Mouse (Mus musculus) mature B cell (primary cell): ENCODE data around the gene Adora3.

ENCODE experiments used
- in situ Hi-C: fragments of 300-500 bp; cut with MboI; formaldehyde crosslinking; loops from 2 replicates; pipeline ENCODE4 v1.14.3; 2019

The Adora3 gene

GRCm38 (mm10) chr3:105876022-105876421, 5.4 kb downstream of the Adora3 start:
- in situ Hi-C loops, result no loop called here

DNA sequence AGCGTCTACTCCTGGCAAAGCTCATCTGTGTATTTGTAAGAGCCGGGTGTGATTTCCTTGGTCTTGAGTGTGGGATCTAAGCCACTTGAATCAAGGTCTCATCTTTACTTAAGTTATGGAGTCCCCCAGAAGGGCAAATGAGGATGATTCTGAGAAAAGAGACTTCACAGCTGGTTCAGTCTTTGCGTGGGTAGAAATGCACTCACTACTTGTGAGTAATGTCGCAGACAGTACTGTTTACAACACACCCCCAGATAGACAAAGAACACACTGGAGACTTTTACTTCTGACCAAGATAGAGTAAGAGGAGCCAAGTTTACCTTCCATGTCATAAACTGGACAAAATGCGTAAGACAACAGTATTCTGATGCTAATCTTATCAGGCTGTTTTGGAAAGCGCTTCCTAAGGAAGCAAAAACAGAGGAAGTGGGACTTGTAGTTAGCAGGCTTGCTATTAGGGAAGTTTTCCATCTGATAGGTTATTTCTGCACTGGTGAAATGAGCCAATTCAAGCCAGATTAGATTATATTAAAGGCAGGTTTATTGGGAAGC, 6.7 kb downstream of the Adora3 start:
- in situ Hi-C loops, result no loop called here

DNA sequence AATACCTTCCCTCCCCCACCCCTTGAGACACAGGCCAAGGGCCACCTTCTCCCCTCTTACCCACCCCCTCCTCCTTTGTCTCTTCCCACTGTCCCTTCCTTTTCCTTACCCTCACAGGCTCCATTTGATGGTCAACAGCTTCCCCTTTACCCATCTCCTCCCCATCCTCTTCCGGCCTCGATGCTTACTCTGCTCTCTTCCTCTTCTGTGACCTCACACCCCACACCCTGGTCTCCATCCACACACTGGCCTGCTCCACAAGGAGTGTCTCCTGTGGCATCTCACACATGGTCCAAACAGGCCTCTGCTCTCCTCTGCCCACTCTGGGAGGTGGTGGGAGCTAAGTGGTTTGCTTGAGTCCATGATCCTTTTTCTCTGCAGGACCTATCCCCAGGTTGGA, 7.3 kb downstream of the Adora3 start:
- in situ Hi-C loops, result no loop called here

DNA sequence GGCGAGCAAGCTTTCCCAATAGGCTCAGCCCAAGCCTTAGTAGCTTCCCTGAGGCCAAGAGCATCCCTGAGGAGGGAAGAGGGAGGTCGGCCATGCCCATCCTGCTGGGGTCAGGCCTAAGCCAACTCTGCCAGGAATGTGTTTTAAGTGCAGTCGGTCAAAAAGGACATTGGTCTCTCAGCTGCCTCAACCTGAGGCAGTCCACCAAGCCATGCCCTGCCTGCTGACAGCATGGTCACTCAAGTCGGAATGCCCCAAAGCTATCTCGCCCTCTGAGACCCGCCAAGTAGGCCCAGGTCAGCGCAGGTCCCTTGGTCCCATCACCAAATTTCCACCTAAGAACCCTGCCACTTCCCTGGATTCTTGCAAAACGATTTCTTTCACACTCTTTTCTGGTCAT, 8.1 kb downstream of the Adora3 start:
- in situ Hi-C loops, result no loop called here

DNA sequence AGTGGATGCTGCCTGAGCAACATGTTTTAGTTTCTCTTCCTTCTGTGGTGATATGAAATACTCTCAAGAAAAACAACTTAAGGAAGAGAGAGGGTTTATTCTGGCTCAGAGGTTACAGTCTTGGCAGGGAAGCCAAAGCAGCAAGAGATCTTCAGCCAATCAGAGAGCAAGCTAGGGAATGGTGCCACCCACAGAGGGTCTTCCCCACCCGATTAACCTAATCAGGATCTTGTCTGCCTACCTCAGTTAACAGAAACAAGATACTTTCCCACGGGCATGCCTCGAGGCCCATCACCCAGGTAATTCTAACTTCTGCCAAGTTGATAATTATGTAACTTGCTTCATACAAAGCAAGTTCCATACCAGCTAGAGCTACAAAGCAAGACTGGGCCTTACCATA, 9.8 kb downstream of the Adora3 start:
- in situ Hi-C loops, result no loop called here

DNA sequence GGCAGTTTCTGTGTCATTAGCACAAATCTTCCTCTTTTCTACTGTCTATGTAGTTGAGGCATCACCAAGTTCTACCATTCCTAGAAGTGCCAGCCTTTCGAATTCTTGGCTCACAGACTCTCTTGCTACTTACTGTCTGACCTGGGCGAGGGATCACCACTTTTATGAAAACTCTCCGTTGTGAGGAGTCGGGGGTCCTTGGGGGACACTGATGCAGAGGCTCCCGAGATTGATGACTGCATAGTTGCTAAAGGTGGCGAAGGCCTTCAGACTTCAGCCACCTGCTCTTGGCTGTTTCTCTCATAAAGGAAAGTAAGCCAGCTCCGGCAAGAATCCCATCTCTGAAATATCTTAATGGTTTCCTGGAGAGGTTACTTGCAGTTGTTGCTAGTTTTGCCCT, 11.4 kb downstream of the Adora3 start:
- in situ Hi-C loops, result no loop called here

- in situ Hi-C loops, result no loop called here
These were observed 12.5 kb downstream of the Adora3 start for GRCm38 (mm10) chr3:105883111-105883510.

DNA sequence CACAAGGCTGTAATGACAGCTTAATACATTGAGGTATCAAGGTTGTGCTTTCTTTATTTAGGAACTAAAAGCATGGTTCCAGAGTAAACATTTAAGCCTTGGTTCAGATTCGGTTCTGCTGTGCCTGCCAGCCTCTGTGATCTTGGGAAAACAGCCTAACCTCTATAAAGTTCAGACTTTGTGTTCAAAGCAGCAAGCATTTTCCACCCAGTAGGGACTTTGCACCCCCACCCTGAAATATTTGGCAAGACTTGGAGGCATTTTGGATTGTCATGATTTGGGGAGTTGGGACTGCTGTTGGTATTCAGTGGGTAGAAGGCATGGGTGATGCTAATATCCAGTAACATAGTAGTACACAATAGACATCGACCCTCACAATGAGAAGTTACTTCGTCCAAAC, 18.3 kb downstream of the Adora3 start:
- in situ Hi-C loops, result no loop called here

DNA sequence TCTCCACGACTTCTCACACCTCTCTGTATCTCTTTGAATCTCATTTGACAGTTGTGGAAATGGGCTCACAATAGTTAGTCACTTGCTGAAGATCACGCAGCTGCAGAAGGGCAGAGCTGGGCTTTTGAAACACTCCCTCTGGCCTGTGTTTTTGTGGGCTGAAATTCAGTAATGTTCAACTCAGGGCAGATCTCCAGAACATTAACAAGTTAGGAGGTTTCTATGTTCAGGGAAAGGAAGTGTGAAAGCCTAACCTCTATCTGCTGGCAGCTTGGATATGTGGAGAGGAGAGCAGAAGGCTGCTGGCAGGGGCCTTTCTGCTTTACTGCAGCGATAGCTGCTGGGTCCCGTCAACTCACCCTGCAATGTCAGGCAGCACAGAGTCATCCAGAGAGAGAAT, 19.6 kb downstream of the Adora3 start:
- in situ Hi-C loops, result loop anchor here (5.0 to 10.0 kb wide), 2 partner anchors 95 to 203 kb away; partner anchors contain the start of gene Ddx20

DNA sequence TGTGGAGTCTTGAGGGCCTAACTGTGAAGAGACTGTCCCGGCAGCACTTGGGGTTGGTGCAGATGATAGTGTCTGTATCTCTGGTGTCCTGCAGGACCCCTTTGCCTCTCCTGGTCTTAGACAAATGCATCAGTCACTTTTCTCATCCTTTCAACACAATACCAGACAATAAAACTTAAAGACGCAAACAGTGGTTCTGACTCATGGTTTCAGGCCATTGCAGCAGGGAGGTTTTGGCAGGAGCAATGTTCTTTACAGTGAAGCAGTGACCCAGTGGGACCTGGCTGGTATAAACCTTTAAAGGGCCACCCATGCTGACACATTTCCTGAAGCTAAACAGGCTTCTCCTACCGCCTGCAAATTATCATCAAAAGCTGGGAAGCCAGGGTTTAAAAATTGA, 20.5 kb downstream of the Adora3 start:
- in situ Hi-C loops, result loop anchor here (5.0 to 10.0 kb wide), 2 partner anchors 96 to 204 kb away; partner anchors contain the start of gene Ddx20

DNA sequence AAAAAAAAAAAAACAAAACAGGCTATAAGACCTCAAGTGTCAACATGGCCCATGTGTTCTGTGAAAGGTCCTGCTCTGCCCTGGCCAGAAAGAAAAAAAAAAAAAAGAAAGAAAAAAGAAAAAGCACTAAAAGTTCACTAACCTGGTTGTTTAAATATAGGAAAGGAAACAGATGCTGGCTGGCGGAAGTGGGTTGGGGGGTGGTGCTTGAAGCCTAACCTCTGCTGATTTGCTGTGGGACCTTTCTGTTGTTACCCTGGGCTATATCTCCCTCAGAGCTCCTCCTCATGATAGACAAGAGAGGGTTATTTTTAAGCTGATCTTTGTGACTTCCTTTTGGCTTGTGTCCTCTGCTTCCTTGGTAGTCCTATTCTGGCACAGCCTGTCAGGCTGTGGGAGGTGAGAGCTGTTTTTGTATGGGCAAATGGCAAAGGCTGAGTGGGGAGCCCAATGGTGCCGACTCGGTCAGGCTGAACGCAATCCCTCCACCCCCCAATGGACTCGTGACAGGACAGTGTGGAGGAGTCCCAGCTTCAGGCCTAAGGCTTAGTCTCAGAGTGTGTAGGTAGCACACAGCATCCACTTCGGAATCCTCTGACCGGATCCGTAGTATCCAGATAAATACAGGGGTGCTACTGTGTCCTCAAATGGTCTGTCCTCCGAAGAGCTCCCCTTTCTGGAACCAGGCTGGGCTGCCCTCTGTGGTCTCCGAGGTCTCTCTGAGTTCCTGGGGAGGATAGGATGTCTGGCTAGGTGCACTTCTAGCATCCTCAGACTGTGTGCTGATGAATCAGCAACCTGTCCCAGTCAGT, 21.3 kb downstream of the Adora3 start:
- in situ Hi-C loops, result loop anchor here (5.0 to 10.0 kb wide), 2 partner anchors 97 to 205 kb away; partner anchors contain the start of gene Ddx20

DNA sequence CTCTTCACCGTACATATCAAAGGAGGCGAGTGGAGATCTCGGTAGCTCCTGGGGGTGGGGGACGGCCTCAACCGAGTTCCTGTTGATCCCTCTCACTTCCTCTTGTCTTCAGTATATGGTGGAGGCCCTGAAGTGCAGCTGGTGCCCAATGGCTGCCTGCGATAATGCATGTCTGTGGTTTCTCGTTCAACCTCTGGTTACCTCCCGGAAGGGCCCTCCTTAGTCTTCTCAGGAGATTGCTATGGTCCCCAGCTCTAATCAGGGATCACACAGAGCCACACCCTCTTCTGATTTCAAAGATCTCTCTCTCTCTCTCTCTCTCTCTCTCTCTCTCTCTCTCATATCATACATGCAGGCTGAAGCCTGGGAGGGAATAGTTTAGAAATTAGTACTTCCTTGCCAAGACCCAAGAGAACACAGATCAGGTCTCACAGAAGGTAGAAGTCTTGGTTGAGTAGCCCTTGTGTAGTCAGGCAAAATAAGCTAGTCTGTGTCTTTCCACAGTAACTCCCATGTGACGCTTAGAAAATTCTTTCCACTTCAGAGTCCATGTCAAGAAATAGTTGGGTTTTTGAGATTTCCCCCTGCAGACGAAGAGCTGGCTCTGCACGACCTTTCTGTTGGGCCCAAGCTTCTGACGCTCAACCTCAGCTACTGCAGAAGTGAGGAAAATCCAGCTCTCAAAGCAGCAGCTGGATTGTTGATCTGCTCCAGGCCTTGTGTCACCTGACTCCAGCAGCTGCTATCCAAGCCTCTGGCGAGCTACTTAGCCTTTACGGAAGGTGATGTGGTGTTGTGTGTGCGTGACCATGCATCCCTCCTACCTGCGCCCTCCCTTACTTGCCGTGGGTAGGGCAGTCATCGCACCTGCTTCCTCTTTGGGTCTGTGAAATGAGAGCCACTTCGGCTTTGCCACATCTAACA, 22.2 kb downstream of the Adora3 start:
- in situ Hi-C loops, result loop anchor here (5.0 to 10.0 kb wide), 2 partner anchors 98 to 206 kb away; partner anchors contain the start of gene Ddx20

DNA sequence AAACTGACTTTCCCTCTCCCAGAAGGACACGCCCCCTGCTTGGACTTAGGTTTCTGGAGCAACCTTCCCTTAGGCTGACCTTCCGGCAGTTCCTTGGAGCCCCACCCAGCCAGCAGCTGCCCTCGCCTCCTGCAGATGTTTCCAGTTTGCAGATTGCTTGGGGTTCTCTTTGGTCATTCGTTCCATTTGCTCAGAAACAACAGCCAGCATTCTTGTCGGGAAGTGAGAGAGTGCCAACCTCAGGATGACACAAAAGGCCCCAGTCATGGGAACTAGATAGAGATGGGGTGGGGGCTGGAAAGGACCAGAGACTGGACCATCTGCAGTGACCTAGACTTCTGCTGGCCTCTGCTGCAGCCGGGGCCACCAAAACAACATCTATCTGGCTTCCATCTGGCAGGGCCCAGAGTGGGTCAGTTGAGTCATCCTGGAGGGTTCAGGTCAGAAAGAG, 23.3 kb downstream of the Adora3 start:
- in situ Hi-C loops, result loop anchor here (5.0 to 10.0 kb wide), 2 partner anchors 99 to 207 kb away; partner anchors contain the start of gene Ddx20

- in situ Hi-C loops, result loop anchor here (5.0 to 10.0 kb wide), 2 partner anchors 100 to 208 kb away; partner anchors contain the start of gene Ddx20
These were observed 24.2 kb downstream of the Adora3 start for GRCm38 (mm10) chr3:105894601-105895592.

DNA sequence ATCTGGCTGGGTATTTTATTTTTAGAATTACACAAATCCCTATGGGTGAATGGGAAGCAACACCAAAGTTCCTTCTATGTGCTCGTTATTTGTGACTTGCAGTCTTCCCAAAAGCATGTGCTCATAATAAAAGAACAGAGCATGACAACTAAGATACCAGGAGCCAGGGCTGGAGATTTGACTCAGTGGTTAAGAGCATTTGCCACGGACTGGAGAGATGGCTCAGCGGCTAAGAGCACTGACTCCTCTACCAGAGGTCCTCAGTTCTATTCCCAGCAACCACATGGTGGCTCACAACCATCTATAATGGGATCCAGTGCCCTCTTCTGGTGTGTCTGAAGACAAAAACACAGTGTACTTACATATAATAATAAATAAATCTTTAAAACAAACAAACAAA, 26.2 kb downstream of the Adora3 start:
- in situ Hi-C loops, result loop anchor here (10.0 kb wide), 1 partner anchor 102 kb away; no protein-coding TSS in a partner anchor

- in situ Hi-C loops, result loop anchor here (10.0 kb wide), 1 partner anchor 104 kb away; no protein-coding TSS in a partner anchor
These were observed 27.7 kb downstream of the Adora3 start for GRCm38 (mm10) chr3:105898325-105898724.

GRCm38 (mm10) chr3:105898861-105899260, 28.2 kb downstream of the Adora3 start:
- in situ Hi-C loops, result loop anchor here (10.0 kb wide), 1 partner anchor 104 kb away; no protein-coding TSS in a partner anchor

DNA sequence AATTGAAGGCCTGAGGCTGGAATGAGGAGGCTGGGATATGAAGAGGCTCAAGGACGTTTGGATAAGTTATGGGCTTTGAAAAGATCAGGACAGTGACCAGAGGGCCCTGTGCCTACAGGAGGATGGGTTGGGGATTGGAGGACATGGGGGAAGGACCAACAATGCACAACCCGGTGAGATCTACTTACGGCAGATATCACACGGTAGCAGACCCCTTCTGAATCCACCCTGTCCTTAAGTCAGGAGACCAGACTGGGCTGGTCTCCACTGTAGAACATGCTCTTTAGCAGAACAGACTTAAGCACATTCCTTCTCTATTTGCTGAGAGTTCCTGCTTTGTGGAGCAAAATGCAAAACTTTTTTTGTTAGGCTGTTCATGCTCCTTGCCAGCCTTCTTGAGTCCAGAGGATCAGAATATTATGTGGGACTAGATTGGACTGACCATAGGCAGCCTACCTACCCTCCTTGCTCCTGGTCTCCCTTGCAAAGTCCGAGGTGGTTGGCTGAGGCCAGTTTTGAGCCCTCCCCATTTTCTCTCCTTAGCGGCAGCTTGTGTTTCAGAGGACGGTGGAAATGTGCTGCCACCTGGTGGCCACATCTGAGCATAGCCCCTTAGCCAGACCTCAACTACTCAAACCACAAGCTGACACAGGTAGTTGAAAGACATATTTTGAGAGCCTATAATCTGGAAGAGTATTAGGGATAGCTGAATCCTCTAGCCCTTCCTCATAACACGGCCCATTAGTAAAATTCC, 28.9 kb downstream of the Adora3 start:
- in situ Hi-C loops, result loop anchor here (10.0 kb wide), 1 partner anchor 105 kb away; no protein-coding TSS in a partner anchor

GRCm38 (mm10) chr3:105900266-105900665, 29.6 kb downstream of the Adora3 start:
- in situ Hi-C loops, result no loop called here

DNA sequence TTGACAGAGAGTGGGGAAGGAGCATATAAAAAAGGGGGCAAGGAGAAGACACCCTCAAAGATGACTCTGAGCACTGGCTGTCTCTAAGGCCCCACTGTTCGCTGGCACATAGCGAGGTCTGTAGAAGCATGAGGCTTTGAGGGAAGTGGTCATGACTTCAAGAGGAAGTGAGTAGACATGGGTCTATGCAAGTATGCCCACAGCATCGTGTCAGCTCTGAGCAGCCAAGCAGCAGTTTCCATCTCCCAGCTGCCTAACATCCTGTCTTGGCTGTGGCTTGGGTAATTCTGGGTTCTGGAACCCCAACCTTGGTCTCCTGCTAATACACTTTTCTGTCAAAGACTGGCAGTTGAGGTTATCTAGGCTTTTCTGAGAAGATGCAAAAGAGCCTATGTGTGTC, 30.1 kb downstream of the Adora3 start:
- in situ Hi-C loops, result no loop called here
